Mouse (Mus musculus) gastrocnemius, adult 18-20 months (tissue): ENCODE measurements around the gene Pigw. TPM values are rescaled to one million over a fixed set of nuclear protein-coding genes. Genes with fewer than 3 reads are reported as not detected.
"Not testable (repeated sequence)": the region's sequence is repeated elsewhere in the genome, so short reads cannot be mapped to it uniquely, and the experiment has no call there.

ENCODE experiments used
- DNase-seq: peaks from one replicate; pipeline ENCODE4 v3.0.0; 2021; ENCODE audit warnings: low spot score
- total RNA-seq, 2 experiments: library from RNA; stranded (reverse); gene quantifications; 2 replicates each; pipeline ENCODE4 v1.2.3; 2021

Gene Pigw
- total RNA-seq, 2 experiments from 2014 or later = 3.8 to 5.9 TPM

DNA sequence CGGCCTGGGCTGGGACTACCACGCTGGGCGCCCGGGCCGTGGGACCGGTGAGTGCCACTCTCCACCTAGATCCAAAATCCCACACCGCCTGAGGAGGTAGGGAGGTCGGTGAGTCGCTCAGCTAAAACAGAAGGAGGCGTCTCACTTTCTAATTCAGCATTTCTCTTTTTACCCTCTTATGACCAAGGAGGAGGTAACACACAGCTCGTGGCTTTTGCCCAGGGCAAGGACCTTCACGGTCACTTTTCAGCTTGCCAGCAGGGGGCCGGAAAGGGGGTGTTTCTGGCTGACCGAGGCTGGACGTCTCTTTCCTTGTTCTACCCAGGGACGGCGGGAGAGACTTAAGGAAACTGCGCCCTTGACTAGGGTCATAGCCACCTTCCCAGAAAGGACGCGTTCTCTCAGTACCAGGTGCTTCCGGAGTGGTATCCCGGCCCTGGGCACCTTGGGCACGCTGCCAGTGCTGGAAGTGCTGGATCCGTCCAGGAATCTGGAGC lies 428 bp upstream of the Pigw start:
- peak; percentile 33 for DNase-seq

DNA sequence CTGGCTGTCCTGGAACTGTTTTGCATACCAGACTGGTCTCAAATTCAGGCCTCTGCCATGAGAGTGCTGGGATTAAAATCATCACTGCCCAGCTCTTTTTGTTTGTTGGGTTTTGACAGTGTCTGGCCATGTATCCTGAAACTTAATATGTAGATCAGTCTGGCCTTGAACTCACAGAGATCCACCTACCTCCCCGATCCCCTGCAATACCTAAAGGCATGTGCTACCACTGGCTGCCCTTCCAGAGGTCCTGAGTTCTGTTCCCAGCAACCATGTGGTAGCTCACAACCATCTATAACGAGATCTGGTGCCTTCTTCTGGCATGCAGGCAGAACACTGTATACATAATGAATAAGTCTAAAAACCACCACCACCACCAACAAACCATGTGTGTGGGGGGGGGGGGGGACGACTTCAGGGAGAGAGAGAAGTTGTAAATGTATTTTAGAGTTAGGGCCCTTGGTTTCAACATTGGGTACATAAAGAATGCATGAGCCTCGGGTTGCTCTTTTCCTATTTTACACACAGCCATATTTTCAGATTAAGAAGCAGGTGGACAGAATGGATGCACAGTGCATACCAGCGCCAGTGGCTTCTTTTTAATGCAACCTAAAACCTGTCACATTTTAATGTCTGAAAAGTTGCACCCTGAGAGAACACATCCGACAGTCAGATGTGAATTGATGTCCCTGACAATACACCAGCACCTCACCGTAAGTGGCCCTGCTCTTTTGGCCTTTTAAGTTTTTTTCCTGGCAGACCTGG lies 896 bp downstream of the Pigw start:
- DNase-seq = no peak

DNA sequence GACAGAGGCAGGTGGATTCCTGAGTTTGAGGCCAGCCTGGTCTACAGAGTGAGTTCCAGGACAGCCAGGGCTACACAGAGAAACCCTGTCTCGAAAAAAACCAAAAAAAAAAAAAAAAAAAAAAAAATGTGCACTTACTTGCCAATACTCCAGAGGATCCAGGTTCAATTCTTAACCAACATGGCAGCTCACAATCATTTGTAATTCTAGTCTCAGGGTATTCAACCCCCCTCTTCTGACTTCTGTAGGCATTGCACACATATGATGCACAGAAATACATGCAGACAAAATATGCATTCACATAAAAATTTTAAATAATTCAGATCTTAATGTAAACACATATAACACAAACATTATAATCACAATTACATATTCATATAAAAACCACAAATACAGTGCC lies 4.1 kb downstream of the Pigw start:
- not testable (repeated sequence) for DNase-seq

DNA sequence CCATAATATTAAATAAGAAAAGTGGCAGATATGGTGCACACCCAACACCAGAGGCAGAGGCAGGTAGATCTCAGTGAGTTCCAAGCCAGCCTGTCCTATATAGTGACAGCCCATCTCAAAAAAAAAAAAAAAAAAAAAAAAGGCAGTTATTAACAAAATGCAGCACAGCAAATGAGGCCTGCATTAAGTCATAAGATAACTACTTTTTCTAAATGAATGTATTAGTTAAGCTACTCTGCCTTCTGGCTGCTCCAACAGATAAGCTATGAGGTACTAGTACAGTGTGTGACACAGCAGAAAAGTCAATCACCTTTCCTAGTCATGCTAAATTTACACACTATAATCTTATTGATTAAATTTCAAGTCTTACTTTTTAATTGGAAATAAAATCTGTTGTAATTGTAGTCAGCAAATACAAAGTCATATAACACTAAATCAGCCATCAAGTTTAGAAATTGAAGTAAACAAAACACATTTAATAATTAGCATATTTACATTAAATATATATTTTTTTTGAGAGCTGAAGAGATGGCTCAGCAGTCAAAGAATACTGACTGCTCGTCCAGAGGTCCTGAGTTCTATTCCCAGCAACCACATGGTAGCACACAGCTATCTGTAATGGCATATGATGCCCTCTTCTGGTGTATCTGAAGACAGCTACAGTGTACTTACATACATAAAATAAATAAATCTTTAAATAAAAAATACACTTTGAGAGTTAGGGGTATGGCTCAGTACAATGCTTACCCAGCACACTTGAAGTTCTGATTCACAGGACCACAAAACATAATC lies 6.8 kb downstream of the Pigw start:
- no peak for DNase-seq

DNA sequence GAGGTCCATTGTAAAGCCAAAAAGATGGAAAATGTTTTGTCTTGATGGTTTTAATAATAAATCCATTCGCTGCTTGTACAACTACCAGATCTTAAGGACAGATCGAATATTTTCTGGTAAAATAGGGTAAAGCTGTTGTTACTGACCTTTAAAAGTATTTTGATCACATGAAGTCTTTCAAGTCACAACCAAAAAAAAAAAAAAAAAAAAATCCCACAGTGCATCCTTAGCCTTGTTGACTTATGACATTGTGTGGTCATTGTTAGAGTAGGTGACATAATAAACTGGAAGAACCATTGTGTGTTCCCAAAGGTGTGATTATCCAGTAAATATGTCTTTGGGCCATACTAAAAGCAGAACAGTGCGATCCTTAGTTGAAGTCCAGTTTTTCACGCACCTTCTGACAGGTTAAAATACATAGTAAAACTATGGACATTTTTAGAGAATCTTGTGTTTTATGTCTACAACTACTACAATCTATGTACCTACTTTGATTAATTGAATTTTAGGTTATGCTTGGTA lies 8.5 kb downstream of the Pigw start:
- DNase-seq = no peak

DNA sequence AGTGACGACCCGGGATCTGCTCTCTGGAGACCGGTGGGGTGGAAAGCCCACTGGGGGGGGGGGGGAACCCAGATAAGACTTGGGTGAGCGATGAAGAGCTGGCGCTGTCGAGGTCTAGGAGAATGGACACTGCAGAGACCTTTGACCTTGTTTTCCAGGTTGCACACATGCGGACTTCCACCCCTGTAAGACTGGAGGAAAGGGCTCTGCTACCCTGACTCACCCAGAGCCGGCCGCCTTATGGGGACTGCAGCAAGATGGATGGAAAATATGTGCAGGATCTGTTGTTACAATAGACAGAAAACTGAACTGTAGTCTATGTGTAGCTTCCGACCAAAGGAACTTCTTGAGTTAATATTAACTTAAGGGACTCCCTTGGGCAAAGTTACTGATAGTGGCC lies 9.0 kb downstream of the Pigw start:
- DNase-seq = no peak

DNA sequence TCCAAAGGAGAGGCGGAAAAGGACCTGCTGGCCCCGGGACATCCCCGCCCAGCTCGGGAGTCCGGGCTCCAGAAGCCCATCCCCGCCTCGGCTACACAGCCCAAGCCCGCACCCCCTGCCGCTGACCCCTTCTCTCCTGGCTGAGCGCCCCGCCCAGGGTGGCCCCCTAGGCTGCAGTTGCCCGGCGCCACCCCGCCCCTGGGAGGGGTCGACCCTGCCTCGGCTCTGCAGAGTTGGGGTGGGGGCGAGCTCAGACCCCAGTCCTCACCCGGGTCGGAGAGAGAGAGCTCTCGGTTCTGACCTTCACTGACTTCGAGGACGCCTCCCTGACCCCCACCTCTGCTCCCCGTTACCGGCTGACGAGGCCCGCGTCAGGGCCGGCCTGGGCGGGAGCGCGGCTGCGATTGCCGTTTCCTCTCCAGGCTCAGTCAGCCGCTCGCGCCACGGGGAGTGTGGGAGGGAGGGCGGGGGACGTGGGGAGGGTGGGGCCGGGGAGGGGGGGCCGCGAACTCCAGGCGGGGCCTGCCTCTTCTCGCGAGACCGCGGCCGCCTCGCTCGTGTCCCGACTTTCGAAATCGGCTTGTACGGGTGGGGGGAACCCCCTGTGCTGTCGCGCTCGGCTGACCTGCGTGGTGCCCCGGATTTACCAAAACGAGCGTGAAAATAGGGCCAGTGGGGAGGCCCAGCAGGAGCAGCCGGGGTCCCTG lies 9.6 kb downstream of the Pigw start, which contains the start of gene Ggnbp2:
TSS of gene Ggnbp2 (minus strand) at position 481 of the 707 bp plus-strand sequence.
- DNase-seq = peak; percentile 92

DNA sequence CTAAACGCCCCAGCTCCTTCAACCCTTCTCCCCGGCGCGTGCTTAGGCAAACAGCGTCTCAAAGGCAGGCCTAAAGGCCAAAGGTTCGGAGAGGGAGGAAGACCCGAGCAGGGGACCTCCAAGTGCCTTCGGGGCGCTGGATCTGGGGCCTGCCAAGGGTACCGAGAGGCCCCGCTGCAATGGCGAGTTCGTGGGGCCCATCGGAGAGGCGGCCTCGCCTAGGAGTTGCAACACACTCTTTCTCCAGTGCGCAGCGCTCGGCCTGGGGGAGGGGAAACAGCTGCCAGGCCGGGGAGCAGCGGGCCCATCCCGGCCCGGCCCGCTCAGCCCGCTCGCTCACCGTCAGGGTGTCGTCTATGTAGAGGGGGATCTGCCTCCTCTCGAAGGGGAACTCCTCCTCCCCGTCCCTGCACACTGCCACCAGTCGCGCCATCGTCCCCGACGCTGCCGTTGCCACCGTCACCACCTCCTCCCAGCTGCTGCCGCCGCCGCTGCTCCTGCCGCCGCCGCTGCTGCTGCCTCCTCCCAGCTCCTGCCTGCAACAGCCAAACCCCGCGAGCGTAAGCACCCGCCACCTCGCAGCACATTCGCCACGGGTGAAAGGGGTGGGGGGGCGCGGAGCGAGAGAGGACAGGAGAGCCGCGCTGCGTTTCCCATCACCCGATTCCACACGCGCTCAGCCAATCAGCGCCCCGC lies 10.4 kb downstream of the Pigw start:
- peak; percentile 91 for DNase-seq

DNA sequence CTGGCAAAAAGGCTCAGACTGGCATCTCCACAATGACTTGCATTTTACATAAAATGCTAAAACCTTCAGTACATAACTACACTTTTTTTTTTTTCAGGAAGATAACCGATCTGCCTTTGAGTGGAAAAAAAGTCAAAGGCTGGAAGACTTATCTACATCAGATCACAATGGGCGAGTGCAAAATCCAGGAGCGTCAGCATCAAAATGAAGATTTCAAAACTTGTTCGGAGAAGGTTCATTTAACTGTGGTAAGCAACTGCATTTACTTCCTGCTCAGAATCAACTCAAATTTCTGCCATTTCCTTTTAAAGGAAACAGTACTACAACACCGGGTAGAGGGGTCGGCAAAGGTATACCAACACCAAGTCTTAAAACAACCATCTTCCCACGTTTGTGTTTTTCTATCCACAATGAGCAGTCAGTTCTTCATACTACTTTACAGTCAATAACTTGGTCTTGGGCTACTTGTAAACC lies 11.3 kb downstream of the Pigw start:
- no peak for DNase-seq

DNA sequence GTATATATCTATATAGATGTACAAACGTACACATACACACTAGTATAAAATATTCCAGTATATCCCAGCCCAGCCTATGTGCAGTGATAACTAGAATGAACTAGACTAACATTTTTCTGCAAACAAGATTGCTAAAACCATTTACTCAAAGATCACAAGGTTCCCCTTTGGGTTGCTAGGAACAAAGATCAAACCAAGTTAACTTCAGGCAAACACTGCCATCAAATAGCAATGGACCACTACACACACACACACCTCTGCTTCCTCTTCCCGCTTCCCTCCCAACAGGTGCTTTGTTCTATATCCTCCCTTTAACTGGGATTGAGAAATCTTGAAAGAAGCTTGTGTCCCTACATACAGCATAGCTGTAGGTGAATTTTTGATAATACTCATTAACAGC lies 12.5 kb downstream of the Pigw start:
- no peak for DNase-seq

DNA sequence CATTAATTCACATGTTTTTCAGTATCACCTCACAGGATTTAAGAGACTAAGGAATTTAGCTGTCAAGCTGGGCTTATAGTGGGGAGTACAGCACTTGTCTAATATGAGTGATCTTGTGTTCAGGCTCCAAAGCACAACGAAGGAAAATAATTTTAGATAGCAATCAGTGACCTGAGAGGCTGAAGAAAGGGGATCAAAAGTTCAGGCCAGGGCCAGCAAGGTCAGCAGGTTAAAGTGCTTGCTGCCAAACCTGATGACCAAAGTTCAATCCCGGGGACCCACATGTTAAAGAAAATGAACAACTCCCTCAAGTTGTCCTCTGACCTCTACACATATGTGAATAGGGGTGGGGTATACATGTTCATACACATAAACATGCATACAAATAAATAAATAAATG lies 14.8 kb downstream of the Pigw start:
- no peak for DNase-seq

DNA sequence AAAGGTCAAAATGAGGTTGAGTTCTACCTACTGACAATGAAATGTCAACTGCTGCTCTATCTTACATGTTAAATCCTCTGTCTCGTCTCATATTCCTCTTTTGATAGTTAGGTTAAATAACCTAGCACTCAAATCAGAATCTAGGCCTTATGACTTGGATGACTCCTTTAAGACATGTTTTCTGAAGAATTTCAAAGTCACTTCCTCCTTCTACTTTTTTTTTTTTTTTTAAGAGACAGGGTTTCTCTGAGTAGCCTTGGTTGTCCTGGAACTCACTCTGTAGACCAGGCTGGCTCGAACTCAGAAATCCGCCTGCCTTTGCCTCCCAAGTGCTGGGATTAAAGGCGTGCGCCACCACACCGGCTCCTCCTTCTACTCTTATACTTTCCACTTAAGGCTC lies 24.8 kb downstream of the Pigw start:
- no peak for DNase-seq

DNA sequence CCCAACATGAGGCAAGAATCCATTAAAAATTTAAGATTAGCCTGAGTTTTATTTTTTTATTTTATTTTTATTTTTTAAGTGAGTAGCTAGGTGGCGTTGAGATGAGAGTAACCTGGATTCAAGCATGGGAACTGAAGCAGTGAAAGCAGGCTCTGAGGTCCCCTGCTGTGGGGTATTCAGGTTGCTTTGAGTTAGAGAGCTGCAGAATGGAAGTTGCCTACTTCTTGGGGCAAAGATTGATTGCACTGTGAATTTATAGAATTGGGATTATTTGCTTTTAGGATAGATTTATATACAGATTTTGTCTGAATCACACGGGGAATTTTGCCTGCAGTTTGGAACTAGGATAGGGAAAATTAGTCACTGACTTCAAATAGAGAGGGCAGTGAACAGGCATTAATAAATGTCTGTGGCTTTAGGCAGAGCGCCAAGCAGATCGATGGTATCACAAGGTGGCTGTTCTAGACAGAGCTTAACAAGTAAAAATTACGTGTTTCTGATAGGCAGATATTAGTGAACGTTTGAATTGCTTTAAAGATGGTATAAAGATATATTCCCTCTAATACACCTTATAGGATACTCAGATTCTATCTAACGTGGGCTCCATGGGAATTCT lies 32.5 kb downstream of the Pigw start:
- DNase-seq = no peak

DNA sequence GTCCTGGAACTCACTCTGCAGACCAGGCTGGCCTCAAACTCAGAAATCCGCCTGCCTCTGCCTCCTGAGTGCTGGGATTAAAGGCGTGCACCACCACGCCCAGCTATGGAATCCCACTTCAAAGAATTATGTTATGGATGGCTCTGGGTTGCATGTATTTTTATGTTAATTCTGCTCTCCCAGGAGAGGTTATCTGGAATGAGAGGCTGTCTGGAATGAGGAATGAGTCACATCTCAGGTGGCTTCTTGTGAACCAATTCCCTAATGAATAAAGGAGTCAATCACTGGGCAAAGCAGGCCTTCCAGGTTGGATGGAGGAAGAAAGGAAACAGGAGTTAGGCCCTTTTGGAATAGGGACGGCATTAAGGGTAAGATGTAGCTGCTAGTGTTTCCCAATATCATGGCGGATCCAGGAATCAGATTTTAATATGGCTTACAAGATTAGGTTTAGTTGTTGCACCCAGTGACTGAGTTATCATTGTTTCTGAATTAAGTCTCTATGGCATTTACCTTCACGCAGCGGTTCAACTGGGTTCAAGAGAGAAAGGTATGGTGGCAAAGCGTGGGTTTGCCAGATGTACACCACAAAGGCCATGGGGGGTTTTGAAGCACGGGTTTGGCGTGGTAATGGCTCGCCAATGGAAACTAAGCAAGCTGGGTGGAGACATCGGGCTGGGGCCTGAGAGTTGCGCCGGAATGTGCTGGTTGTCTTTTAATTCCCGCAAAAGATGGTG lies 33.2 kb downstream of the Pigw start:
- DNase-seq = no peak

DNA sequence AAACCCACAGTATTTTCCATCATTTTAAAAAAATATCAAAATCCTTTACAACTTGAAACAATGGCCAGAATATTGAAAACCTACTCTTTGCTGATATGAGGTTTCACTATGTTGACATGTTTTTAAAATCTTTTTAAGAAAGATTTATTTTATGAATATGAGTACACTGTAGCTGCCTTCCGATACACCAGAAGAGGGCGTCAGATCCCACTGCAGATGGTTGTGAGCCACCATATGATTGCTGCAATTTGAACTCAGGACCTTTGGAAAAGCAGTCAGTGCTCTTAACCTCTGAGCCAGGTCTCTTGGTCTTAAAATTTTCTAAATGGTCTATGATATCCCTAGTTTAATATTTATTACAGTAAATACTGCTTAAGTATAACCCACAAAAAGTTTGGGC lies 40.8 kb downstream of the Pigw start:
- no peak for DNase-seq

DNA sequence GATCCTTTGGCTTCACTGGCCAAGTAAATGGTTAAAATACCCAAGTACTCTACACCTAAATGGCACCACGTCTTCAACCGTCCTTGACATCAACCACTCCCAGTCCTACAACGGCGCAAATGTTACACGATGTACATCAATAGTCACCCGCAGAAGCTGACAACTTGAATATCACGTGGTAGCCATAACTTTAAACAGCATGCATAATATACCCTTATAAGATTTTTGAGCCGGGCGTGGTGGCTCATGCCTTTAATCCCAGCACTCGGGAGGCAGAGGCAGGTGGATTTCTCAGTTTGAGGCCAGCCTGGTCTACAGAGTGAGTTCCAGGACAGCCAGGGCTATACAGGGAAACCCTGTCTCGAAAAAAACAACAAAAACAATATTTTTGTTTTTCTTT lies 50.6 kb downstream of the Pigw start:
- not testable (repeated sequence) for DNase-seq

DNA sequence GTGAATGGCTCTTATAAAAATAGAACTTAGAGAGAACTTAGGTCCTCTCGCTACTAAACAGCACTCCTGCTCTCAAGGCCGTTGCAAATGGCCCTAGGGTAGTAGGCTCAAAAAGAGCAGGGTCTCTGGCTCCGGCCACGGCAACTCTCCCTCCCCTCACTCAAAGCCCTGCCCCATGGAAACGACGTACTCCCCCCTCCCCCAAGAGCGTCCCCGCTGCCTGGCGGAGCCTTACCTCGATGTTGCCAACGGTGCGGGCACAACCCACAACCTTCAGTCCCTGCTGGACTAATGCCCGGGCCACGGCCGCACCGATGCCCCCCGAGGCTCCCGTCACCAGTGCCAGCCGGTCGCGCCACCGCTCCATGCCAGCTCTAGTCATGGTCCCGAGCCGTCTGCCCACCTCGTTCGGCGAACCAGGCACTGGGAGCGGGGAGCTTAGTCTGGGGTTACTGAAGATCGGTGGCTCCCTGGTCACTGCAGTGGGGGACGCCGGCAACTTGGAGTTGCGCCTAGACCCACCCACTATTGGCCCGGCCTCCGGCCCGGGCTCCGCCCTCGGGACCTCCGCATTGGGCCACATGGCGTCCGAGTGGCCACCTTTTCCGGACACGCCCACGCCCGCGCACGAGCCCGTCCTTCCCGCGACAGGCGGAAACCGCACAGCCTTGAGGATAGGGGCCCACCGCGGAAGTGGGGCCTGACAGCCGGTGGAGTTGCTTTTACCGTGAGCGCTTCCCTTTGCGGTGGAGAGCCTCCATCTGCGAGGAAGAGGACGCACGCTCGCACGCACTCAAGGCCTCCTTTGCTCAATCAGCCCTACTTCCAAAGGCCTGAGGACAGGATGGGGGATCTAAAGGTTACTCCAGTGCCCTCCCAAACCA lies 51.3 kb downstream of the Pigw start, which contains the start of gene Dhrs11:
TSS of gene Dhrs11 (minus strand) at position 479 of the 884 bp plus-strand sequence.
- DNase-seq = peak; percentile 96

DNA sequence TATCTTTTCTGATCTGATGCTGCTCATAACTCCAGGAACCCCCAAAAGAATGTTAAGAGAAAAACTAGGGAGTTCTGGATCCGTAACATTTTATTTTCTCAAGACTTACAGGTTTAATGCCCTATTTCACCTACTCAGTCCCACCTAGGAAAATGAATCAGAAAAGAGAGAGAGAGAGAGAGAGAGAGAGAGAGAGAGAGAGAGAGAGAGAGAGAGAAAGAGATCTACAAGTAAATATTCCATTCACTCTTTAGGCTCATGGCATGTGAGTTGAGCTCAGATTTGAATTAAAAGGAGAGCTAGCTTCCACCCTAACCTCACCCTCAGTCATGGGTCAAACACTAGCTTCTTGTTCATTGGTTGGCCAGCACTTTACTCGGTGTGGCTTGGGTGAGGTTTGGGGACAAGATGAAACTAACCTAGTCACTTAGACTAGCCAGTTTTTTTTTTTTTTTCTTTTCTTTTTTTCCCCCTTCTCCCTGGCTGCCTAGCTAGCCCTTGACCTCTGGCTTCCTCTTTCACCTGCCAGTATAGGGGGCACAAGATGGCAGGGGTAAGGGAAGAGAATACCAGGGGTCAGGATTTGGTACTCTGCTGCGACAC lies 52.1 kb downstream of the Pigw start:
- DNase-seq = no peak
